Mouse (Mus musculus) 416B (cell line): ENCODE data around the gene Miip.
"Not testable (repeated sequence)": the region's sequence is repeated elsewhere in the genome, so short reads cannot be mapped to it uniquely, and the experiment has no call there.

Experiments used
- DNase-seq: peaks from one replicate; pipeline ENCODE4 v3.0.0; 2011; ENCODE audit warnings: low read depth

Gene Miip

GRCm38 (mm10) chr4:147869238-147869637 is 622 bp upstream of the Miip start:
- peak; percentile 44 for DNase-seq

- no peak for DNase-seq
Observed at GRCm38 (mm10) chr4:147867563-147868449, 810 bp downstream of the Miip start.

GRCm38 (mm10) chr4:147866793-147867192 is 1.8 kb downstream of the Miip start:
- DNase-seq, result not testable (repeated sequence)

GRCm38 (mm10) chr4:147866056-147866455 is 2.6 kb downstream of the Miip start:
- DNase-seq, result no peak

GRCm38 (mm10) chr4:147865651-147866050 is 3.0 kb downstream of the Miip start:
- DNase-seq, result no peak

GRCm38 (mm10) chr4:147862051-147862450 is 6.6 kb downstream of the Miip start:
- DNase-seq, result no peak

- no peak for DNase-seq
Observed at GRCm38 (mm10) chr4:147850776-147851175, 17.8 kb downstream of the Miip start.

GRCm38 (mm10) chr4:147848584-147848991 is 20.0 kb downstream of the Miip start:
- no peak for DNase-seq

GRCm38 (mm10) chr4:147847614-147848583 is 20.7 kb downstream of the Miip start, which contains the start of gene Zfp933:
Gene Zfp933, minus strand, starts transcription at chr4:147848366.
- peak; percentile 96 for DNase-seq

GRCm38 (mm10) chr4:147842871-147843270 is 25.7 kb downstream of the Miip start:
- DNase-seq, result no peak

- DNase-seq, result not testable (repeated sequence)
Observed at GRCm38 (mm10) chr4:147839282-147839681, 29.3 kb downstream of the Miip start.

- no peak for DNase-seq
Observed at GRCm38 (mm10) chr4:147824389-147824788, 44.2 kb downstream of the Miip start.

GRCm38 (mm10) chr4:147821414-147821813 is 47.2 kb downstream of the Miip start:
- DNase-seq, result not testable (repeated sequence)

- DNase-seq, result not testable (repeated sequence)
Observed at GRCm38 (mm10) chr4:147819659-147820058, 49.0 kb downstream of the Miip start.

- DNase-seq, result peak; percentile 75
Observed at GRCm38 (mm10) chr4:147814592-147815167, 53.9 kb downstream of the Miip start.

- DNase-seq, result no peak
Observed at GRCm38 (mm10) chr4:147813249-147813765, 55.3 kb downstream of the Miip start.
